Mouse (Mus musculus) spleen, postnatal 10 days (tissue): ENCODE measurements at regions not wholly inside any gene's neighbourhood (a gene's known extent, or its start where the extent isn't known, plus 50 kb on each side); places are given as distances from the start of the nearest gene placed in this dataset.

Experiments used
- DNase-seq, 2 experiments: peaks; one replicate each; pipeline ENCODE4 v3.0.0; 2021 to 2022; ENCODE audit warnings: low spot score in 2 of 2

DNA sequence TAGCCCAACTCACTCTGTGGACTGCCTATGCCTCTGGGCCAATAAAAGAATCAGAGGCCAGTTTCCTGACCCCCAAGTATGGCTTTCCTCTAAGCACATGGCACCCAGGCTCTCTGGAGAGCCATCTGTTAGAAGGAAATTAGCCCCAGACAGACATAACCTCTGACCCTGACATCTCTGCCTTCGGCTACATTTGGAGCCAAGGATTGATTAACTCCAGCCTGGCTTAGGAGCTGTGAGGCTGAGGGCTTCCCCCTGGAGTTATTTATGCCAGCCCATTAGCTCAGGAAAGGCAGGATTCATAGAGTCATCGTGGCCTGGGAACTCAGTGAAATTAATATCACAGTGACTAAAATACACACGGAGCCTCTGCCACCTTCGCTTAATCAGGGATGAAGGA is 137.5 kb downstream of the Wscd1 start:
- no peak for DNase-seq

- DNase-seq: no peak
These were observed 137.1 kb downstream of the Wscd1 start for GRCm38 (mm10) chr11:71886771-71887170.

DNA sequence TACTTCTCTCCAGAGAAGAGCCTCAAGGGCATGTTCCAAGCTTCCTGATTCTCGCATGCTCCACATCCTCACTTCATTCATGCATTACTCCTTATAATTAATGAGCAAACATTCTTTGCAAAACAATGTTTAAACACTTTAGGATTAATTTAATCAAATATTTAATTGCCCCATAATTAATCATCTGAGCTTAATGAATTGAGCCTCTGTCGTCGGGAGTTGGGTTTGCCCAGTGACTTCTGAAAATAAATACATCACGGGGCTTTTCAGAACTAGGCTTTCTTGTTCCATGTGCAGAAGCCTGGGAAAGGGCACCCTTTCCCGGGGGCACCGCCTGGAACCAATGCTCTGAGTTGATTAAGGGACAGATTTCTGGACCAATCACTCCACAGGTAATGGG is 135.1 kb downstream of the Wscd1 start:
- DNase-seq: no peak

GRCm38 (mm10) chr11:71881841-71882240 is 132.1 kb downstream of the Wscd1 start:
- DNase-seq: no peak

DNA sequence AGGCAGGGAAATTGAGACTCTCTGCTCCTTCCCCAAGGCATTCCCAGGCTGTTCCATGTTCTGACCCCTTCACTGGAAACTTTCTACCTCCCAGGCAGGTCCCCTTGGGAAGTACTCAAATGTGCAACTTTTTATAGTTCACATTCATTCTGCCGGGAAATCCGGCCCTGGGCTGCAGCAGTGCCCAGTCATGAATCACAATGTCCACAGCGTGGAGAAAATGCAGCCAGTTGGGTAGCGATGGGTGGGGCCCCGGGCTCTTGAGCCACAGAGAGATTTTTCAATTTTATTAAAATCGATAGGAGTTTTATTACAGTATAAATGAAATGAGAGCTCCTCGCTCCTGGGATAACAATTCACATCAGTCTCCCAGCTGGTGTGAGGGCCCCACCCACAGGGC is 121.6 kb downstream of the Wscd1 start:
- no peak for DNase-seq

GRCm38 (mm10) chr11:71866690-71867089 is 117.0 kb downstream of the Wscd1 start:
- DNase-seq: no peak

- no peak for DNase-seq
These were observed 108.2 kb downstream of the Wscd1 start for GRCm38 (mm10) chr11:71857926-71858325.

DNA sequence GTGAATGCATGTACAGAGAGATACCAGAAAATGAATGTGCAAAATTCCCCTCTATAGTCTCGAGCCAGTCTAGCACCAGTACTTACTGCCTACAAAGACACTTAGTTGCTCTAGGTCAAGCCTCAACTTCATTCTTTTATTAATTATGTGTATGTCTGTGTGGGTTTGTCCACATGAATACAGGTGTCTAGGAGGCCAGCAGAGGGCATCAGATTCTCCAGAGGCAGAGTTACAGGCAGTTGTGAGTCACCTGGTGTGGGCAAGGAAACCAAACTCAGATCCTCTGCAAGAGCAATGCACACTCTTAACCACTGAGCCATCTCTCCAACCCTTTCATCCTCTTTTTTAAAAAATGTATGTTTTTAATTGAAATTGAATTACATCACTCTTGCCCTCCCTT is 105.8 kb downstream of the Wscd1 start:
- DNase-seq: no peak

GRCm38 (mm10) chr11:71855058-71855457 is 105.3 kb downstream of the Wscd1 start:
- no peak for DNase-seq

DNA sequence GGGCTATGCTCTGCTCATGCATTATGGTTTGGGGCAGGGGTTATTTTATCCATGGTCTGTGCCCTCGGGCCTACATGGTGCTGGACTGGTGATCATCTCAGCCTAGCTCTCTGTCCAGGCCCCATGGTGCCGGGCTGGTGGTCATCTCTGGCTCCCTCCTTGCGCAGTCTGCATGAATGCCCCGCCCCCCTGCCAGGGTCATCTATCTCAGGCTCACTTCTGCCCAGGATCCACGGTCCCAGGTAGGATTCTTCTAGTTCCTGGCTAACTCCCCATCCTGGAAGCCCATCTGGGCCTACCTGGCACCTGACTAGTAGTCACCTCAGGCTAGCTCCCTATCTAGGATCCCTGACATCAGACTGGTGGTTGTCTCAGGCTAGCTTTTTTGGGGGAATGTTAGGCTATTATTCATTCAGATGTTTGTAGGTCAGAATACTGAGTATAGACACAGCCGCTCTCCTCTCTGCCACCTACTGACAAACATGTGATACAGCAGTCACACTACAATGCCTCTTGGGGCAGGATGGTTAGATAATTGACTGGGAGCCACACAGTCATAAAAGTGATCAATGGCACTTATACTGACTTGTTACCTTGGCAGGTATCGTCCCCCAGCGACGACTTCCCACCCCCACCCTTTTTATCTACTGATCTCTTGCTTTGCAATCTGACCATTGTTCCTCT is 98.1 kb downstream of the Wscd1 start:
- no peak for DNase-seq

GRCm38 (mm10) chr11:71846496-71846895 is 96.8 kb downstream of the Wscd1 start:
- no peak for DNase-seq

DNA sequence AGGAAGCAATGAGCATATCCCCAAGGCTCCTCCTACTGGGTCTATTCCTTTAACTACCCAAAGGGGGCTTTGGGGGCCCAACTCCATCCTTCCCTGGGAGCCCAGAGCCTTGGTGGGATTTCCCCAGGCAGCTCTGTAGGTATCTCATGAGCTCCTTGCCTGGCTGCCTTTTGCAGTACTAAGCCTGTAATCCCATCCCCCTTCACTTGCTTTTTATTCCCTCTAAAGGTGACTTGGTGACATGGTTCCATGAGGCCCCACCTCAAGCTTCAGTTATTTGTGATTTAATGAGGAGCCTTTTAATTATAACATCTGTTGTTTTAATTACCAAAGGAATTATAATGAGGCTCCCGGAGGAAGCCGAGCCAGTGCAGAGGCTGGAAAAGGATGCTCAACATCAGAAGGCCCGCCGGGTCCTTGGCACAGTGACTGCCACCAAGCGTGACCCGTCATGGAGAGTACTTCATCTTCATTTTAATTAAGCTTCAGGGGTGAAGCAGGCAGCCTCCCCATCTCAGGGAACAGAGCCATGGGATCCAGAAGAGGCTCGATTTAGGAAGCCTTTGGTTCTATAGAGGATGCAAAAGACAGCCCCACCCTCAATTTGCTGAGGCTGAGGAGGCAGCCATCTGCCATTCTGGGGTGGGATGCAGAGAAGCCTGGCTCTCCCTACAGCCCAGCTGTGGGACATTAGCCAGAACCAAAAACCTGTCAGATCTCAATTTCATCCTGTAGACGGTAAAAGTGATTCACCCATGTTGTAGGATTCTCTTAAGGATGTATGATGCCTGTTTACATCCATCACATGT is 91.1 kb downstream of the Wscd1 start:
- no peak for DNase-seq
